In the genomic region with DNA sequence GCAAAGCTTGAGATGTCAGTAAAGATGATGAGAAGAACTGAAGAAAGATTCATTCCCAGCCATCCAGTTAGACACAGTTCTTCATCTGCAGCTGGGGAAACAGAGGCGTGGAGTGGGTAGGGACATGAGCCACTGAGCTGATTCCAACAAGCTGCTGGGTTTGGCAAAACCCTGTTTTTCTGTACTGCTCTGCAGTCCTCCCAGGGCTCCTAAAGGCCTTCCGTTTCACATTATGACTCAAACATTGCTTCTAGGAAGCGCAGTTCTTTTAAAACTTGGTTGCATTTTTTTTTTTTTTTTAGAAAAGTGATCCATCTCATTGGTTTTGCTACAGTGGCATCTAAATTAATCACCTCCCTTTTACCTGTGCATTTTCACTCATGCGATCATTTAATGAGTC, we compare ENCODE assay signal across 21 mouse cellular contexts. TPM values are rescaled to one million over a fixed set of nuclear protein-coding genes. Genes with fewer than 3 reads are reported as not detected.
DNase-seq lines count a peak whose midpoint lies in the region; ATAC-seq and TF ChIP-seq lines count a peak whose summit lies in the region.
"Had no signal": no experiment of that assay in that cellular context is flagged by ENCODE, and none has a peak within 500 bp of the region (broad histone marks: within the 10 kb centered on the region; RNA-seq: fewer than 3 reads in every experiment).

No protein-coding gene starts in this region.

- no peaks in the 10 kb centered on the region for H3K9me3 ChIP-seq in heart, embryonic 12.5 days (replicated peaks)
- H3K9me3 ChIP-seq in lung, postnatal 0 days (ENCODE audit: low read length) = no peaks in the 10 kb centered on the region
- H3K9me3 ChIP-seq: hindbrain, embryonic 10.5 days; limb, embryonic 15.5 days; neural tube, embryonic 12.5 days; stomach, embryonic 15.5 days had no signal

- H3K4me2 ChIP-seq in heart, embryonic 12.5 days = no peak overlapping the region
- H3K4me2 ChIP-seq in lung, postnatal 0 days (replicated peaks; ENCODE audit: low read depth, low read length) = no peak overlapping the region
- peak overlapping the region; percentile 26 for H3K4me2 ChIP-seq in myocyte (ENCODE audit: low read depth)
- H3K4me2 ChIP-seq: limb, embryonic 15.5 days; neural tube, embryonic 12.5 days had no signal

- H3K9ac ChIP-seq in heart, embryonic 12.5 days = no peak overlapping the region
- H3K9ac ChIP-seq in lung, postnatal 0 days (replicated peaks; ENCODE audit: low read depth) = no peak overlapping the region
- H3K9ac ChIP-seq: limb, embryonic 15.5 days; neural tube, embryonic 12.5 days; stomach, embryonic 15.5 days had no signal

- H3K27ac ChIP-seq in heart, embryonic 12.5 days (ENCODE audit: poor library complexity, severe bottlenecking) = no peak overlapping the region
- H3K27ac ChIP-seq in lung, postnatal 0 days (ENCODE audit: low read length) = no peak overlapping the region
- H3K27ac ChIP-seq: hindbrain, embryonic 10.5 days; limb, embryonic 15.5 days; neural tube, embryonic 12.5 days; stomach, embryonic 15.5 days had no signal

- WGBS in heart, embryonic 12.5 days = 87% methylated on average over 4 of the region's 4 CpGs
- WGBS in lung, postnatal 0 days = 81% methylated on average over 4 of the region's 4 CpGs

- no peak overlapping the region for H3K4me3 ChIP-seq in heart, embryonic 12.5 days
- no peak overlapping the region for H3K4me3 ChIP-seq in lung, postnatal 0 days (ENCODE audit: low read depth, low read length)
- H3K4me3 ChIP-seq in myocyte = no peak overlapping the region
- H3K4me3 ChIP-seq: hindbrain, embryonic 10.5 days; limb, embryonic 15.5 days; neural tube, embryonic 12.5 days; stomach, embryonic 15.5 days had no signal

- H3ac ChIP-seq in myocyte (ENCODE audit: control insufficient read depth, insufficient read length) = no peak overlapping the region

- no peak for TF ChIP-seq POLR2A in myocyte (IDR thresholded peaks at IDR 0.05; ENCODE audit: insufficient read length, low read depth)

- peaks cover 36% of the 10 kb centered on the region for H3K79me2 ChIP-seq in myocyte (ENCODE audit: control insufficient read depth, insufficient read depth)

- ATAC-seq in heart, embryonic 12.5 days (ENCODE audit: insufficient number of reproducible peaks, low FRiP score) = no peak
- no peak for ATAC-seq in lung, postnatal 0 days
- ATAC-seq: midbrain, embryonic 16.5 days had no signal

- no peak for TF ChIP-seq CTCF in lung, postnatal 0 days (IDR thresholded peaks at IDR 0.05)

- DNase-seq in heart, adult 11 months = peak; percentile 94
- DNase-seq in lung, postnatal 0 days (ENCODE audit: low spot score) = peak; percentile 18
- no peak for DNase-seq in lung, postnatal 36 days
- DNase-seq in c-Kit-positive CD71-positive TER-119-negative erythroid progenitor cells, embryonic 14.5 days (ENCODE audit: low read depth) = peak; percentile 9
- no peak for DNase-seq in embryo, embryonic 9.5 days (ENCODE audit: extremely low spot score)
- no peak for DNase-seq in retina, postnatal 1 day
- DNase-seq: adrenal gland, postnatal 10 days; cerebellum, postnatal 25 days; gastrocnemius, postnatal 36 days; kidney, postnatal 25 days; layer of hippocampus, adult 9-11 months; lung, adult 2 months; right cerebral cortex, postnatal 4 days; thymus, postnatal 4 days had no signal

- peaks cover 33% of the 10 kb centered on the region for H3K4me1 ChIP-seq in heart, embryonic 12.5 days (replicated peaks)
- peaks cover 13% of the 10 kb centered on the region; the same call in 1 of the 2 replicates for H3K4me1 ChIP-seq in lung, postnatal 0 days (ENCODE audit: insufficient read depth, low read depth, low read length)

- no peaks in the 10 kb centered on the region for H3K36me3 ChIP-seq in heart, embryonic 12.5 days
- no peaks in the 10 kb centered on the region for H3K36me3 ChIP-seq in lung, postnatal 0 days (ENCODE audit: insufficient read depth, low read length)
- no peaks in the 10 kb centered on the region for H3K36me3 ChIP-seq in myocyte (ENCODE audit: control insufficient read depth, insufficient read depth)
- H3K36me3 ChIP-seq: hindbrain, embryonic 10.5 days; limb, embryonic 15.5 days; neural tube, embryonic 12.5 days; stomach, embryonic 15.5 days had no signal

- no peak for TF ChIP-seq EP300 in lung, postnatal 0 days (IDR thresholded peaks at IDR 0.05)

- H3K27me3 ChIP-seq in heart, embryonic 12.5 days (replicated peaks) = peaks cover 16% of the 10 kb centered on the region
- H3K27me3 ChIP-seq in lung, postnatal 0 days (replicated peaks; ENCODE audit: insufficient read depth, low read length) = peaks cover 24% of the 10 kb centered on the region; the same call in 1 of the 2 replicates
- H3K27me3 ChIP-seq in myocyte (ENCODE audit: control insufficient read depth, insufficient read depth, insufficient read length) = no peaks in the 10 kb centered on the region

TF ChIP-seq in myocyte, 11 proteins besides CTCF, POLR2A, EP300 and RAD21:
- TF ChIP-seq POLR2AphosphoS2 (IDR thresholded peaks at IDR 0.05; ENCODE audit: insufficient read length, low read depth) = no peak
- TF ChIP-seq MYOG (IDR thresholded peaks at IDR 0.05; ENCODE audit: control insufficient read depth in 1 of 3, insufficient read depth in 1 of 3, insufficient read length in 2 of 3, low read depth in 2 of 3) = no peak
- no peak for TF ChIP-seq SRF (IDR thresholded peaks at IDR 0.05; ENCODE audit: control insufficient read depth, insufficient read length, low read depth)
- no peak for TF ChIP-seq MAX (IDR thresholded peaks at IDR 0.05; ENCODE audit: low read depth)
- TF ChIP-seq MYOD1 (IDR thresholded peaks at IDR 0.05; ENCODE audit: control insufficient read depth in 1 of 3, insufficient read length in 2 of 3, low read depth in 2 of 3) = no peak
- no peak for TF ChIP-seq REST (IDR thresholded peaks at IDR 0.05; ENCODE audit: insufficient read depth, insufficient read length)
- no peak for TF ChIP-seq TCF12 (IDR thresholded peaks at IDR 0.05; ENCODE audit: insufficient read depth, poor library complexity, severe bottlenecking)
- no peak for TF ChIP-seq CEBPB (IDR thresholded peaks at IDR 0.05; ENCODE audit: insufficient read depth, poor library complexity, severe bottlenecking)
- TF ChIP-seq E2F4 (IDR thresholded peaks at IDR 0.05; ENCODE audit: insufficient read depth) = no peak
- TF ChIP-seq USF1 (IDR thresholded peaks at IDR 0.05; ENCODE audit: low read depth) = no peak
- no peak for TF ChIP-seq TCF3 (IDR thresholded peaks at IDR 0.05; ENCODE audit: insufficient read length, low read depth)

RNA-seq across cellular contexts. Expression of gene Ptger4, which starts 5.4 kb away (rescaled TPM):
- polyA plus RNA-seq in heart, embryonic 12.5 days (2016; fragmentation: Nextera tagmentation; extraction: Ambion mirVana) = 2.4 and 2.5 TPM in 2 replicates
- 4.2 and 4.5 TPM in 2 replicates for polyA plus RNA-seq in lung, postnatal 0 days (2015; fragmentation: Nextera tagmentation; extraction: Ambion mirVana)
- 0.95 TPM for polyA plus RNA-seq in myocyte (2012; fragmentation: generic; extraction: Trizol)

RNA-seq across cellular contexts. Expression of gene Ttc33, which starts 53.2 kb away (rescaled TPM):
- 32.4 and 32.6 TPM in 2 replicates for polyA plus RNA-seq in heart, embryonic 12.5 days (2016; fragmentation: Nextera tagmentation; extraction: Ambion mirVana)
- polyA plus RNA-seq in lung, postnatal 0 days (2015; fragmentation: Nextera tagmentation; extraction: Ambion mirVana) = 35.4 and 35.9 TPM in 2 replicates
- 17.8 TPM for polyA plus RNA-seq in myocyte (2012; fragmentation: generic; extraction: Trizol)

Comparison
In these comparisons a context has a peak if more than half of its experiments do, and no peak if none do; other contexts are left out.
1. DNase-seq: peak in heart, adult 11 months (single experiment), lung, postnatal 0 days (single experiment) and c-Kit-positive CD71-positive TER-119-negative erythroid progenitor cells, embryonic 14.5 days (single experiment); none in lung, postnatal 36 days (single experiment), embryo, embryonic 9.5 days (single experiment) and retina, postnatal 1 day (single experiment).